Mouse (Mus musculus): ENCODE data around the gene Pcdh19. TPM values are rescaled to one million over a fixed set of nuclear protein-coding genes. Genes with fewer than 3 reads are reported as not detected.

The Pcdh19 gene
- polyA plus RNA-seq, 1 experiment: not detected

- no peak for TF ChIP-seq GATA1 (IDR thresholded peaks at IDR 0.05; ENCODE audit: low read length)
Observed at GRCm38 (mm10) chrX:133685572-133685971, 3.2 kb downstream of the Pcdh19 start.

GRCm38 (mm10) chrX:133683961-133684360 lies 4.8 kb downstream of the Pcdh19 start:
- TF ChIP-seq GATA1 (IDR thresholded peaks at IDR 0.05; ENCODE audit: low read length): no peak

DNA sequence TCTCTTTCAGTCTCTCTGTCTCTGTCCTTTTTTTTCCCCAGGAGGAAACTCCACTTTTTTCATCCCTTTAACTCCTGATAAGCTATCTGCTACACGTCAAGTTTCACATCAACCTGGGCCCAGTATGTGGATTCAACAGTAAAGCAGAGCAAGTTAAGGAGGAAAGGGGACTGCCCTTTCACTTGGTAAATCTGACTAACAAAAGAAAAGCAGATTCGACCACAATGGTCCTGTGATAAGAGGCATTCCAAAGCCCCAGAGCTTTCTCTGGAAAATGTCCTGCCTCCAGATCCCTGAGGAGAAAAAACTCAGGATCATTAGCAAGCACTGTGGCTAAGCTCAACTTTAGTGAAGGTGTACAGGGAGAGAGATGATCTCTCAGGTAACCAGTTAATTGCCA lies 13.7 kb downstream of the Pcdh19 start:
- TF ChIP-seq GATA1 (IDR thresholded peaks at IDR 0.05; ENCODE audit: low read length): no peak

DNA sequence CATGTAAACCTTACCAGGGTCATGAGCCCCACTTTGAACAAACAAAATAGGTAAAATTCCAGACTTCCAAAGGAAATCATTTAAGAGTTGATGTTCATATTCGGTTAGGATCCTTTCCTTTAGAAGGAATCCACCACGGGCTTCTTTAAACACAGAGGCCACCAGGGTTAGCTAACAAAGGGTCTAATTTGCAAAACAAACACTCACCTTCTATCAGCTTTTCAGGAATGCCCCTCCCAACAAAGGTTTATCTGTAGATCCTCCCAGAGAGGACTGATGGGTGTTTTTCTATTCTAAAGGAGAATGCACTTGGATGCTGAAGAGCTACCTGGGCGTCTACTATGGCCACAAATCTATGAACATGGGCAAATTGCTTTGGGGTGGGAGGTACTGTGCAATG lies 15.0 kb downstream of the Pcdh19 start:
- no peak for TF ChIP-seq GATA1 (IDR thresholded peaks at IDR 0.05; ENCODE audit: low read length)

GRCm38 (mm10) chrX:133660111-133660510 lies 28.7 kb downstream of the Pcdh19 start:
- TF ChIP-seq GATA1 (IDR thresholded peaks at IDR 0.05; ENCODE audit: low read length): no peak

GRCm38 (mm10) chrX:133657308-133658302 lies 31.2 kb downstream of the Pcdh19 start:
- no peak for TF ChIP-seq GATA1 (IDR thresholded peaks at IDR 0.05; ENCODE audit: low read length)

DNA sequence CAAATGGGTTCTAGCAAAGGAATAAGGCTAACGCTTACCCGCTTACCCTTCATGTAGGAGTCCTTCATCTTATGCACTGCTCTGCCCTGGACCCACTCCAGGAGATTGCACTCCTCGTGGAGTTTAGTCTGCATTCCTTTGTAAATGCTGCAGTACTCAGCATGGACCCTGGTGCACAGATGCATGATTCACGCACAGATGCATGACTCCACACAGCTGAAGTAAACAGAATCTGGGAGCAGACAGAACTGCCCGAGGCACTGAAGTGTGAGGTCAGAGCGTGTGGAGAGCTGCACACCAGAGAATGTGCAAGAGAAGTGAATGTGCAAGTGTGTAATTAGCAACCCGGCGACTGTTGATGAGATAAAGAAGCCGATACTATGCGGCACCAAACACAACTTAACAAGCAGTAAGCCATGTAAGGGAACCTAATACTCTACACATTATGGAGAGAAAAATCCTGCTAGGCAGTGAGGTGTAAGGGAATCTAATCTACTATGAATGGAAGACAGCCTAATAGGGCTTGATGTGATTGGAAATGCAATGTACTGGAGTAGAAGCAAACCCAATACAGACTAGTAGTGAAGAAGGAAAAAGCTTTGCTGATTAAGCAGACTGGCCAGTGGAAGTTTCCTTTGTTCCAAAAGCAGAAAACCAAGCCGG lies 32.8 kb downstream of the Pcdh19 start:
- no peak for TF ChIP-seq GATA1 (IDR thresholded peaks at IDR 0.05; ENCODE audit: low read length)

GRCm38 (mm10) chrX:133655196-133655595 lies 33.6 kb downstream of the Pcdh19 start:
- no peak for TF ChIP-seq GATA1 (IDR thresholded peaks at IDR 0.05; ENCODE audit: low read length)

GRCm38 (mm10) chrX:133653071-133653470 lies 35.7 kb downstream of the Pcdh19 start:
- TF ChIP-seq GATA1 (IDR thresholded peaks at IDR 0.05; ENCODE audit: low read length): no peak

- no peak for TF ChIP-seq GATA1 (IDR thresholded peaks at IDR 0.05; ENCODE audit: low read length)
Observed at GRCm38 (mm10) chrX:133650379-133650778, 38.4 kb downstream of the Pcdh19 start.

DNA sequence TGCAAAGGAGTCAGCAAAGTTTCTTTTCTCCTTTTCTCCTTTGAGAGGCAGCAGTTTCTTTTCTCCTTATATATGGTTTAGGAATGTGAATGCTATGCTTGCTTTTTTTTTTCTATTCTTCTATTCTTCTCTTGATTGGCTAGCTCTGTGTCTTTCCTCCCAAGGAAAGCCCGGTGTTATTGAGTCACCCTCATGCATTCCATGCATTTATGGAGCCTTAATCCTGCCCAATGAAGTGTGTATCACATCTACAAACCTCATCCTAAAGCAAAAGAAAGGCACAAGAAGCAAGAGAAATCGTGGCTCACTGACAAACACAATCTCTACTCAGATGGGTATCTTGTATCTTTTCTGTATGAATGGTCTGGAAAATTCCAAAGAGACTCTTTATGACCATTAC lies 41.0 kb downstream of the Pcdh19 start:
- no peak for TF ChIP-seq GATA1 (IDR thresholded peaks at IDR 0.05; ENCODE audit: low read length)

DNA sequence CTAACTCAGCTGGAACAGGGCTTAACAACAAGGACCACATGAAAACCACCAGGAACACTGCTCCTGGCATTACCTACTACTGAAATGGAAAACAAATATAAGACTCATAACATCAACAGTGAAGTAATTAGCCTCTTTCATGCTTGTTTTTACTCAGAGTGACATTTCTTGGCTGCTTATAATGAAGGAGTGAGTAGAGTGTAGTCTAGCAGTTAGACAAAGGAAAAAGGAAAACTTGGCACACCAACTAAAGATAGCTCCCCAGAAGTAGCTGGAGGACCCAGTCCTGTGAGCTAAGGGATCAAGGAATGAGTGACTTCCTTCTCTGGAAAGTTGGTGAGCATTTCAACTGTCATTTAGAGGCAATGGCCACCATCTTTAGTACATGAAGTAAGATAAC lies 49.3 kb downstream of the Pcdh19 start:
- no peak for TF ChIP-seq GATA1 (IDR thresholded peaks at IDR 0.05; ENCODE audit: low read length)

DNA sequence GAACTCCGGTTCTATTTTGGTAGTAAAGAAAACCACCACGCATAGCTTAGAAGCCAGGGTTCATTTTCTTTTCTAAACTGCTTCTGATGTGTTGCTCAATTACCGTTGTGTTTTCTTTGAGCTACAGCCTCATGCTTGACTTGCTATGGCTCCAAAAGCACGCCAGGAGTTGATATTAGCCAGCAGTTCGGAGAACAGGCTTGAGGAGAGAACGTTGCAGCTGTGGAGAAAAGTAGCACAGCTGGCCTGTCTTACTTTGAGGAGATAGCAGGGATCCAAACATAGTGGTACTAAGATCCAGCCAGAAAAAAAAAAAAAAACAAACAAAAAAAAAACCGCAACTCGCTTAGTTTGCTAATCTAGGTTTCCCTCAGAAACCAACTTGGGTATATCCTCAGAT lies 59.2 kb downstream of the Pcdh19 start:
- no peak for TF ChIP-seq GATA1 (IDR thresholded peaks at IDR 0.05; ENCODE audit: low read length)

GRCm38 (mm10) chrX:133618222-133618621 lies 70.6 kb downstream of the Pcdh19 start:
- no peak for TF ChIP-seq GATA1 (IDR thresholded peaks at IDR 0.05; ENCODE audit: low read length)

DNA sequence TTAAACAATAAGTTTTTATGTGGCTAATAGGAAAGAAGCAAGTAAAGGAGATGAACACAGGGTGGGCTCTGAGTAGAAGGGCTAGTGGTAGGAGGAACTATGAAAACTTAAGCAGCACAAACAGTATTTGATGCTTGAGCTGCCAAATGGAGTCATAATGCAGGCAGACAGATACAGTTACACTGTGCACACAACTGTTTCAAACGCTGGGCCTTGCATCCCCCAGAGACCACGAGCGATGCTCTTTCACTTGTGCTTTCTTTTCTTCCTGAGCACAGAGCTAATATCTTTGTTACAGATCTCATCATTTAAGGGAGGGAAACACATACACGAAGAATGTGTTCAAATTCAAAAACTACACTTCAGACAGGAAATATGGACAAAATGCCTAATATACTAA lies 83.0 kb downstream of the Pcdh19 start:
- TF ChIP-seq GATA1 (IDR thresholded peaks at IDR 0.05; ENCODE audit: low read length): no peak

- no peak for TF ChIP-seq GATA1 (IDR thresholded peaks at IDR 0.05; ENCODE audit: low read length)
Observed at GRCm38 (mm10) chrX:133604272-133604671, 84.5 kb downstream of the Pcdh19 start.

DNA sequence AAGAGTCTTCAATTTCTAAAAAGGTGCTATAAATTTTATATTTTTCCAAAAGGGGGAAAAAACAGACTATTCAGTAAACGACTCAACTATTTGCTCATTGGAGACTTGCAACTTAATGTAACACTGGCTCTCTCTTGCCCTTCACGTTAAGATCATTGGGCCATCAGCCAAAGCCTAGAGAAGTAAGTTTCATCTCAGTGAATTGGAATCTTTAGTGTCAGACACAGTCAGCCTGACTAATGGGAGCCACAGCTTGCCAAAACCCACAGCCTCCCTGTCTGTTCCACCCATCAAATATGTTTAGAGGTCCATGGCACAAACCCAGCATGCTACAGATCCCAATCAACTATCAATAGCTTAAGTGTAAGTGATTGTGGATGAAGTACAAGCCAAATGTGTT lies 86.7 kb downstream of the Pcdh19 start:
- no peak for TF ChIP-seq GATA1 (IDR thresholded peaks at IDR 0.05; ENCODE audit: low read length)
